Mouse (Mus musculus) spleen, adult 2 months (tissue): Measurements from ENCODE around the gene Pbld2.

Experiments
- CTCF ChIP-seq: fragments of 200-500 bp; IDR thresholded peaks from 2 replicates; pipeline ENCODE4 v1.5.1; 2011; ENCODE audit warnings: mild to moderate bottlenecking, inconsistent platforms; ENCODE audit not compliant: insufficient read depth, insufficient read length, insufficient replicate concordance; ENCODE audit errors: extremely low read depth
- POLR2A ChIP-seq: fragments of 200-500 bp; IDR thresholded peaks from 2 replicates; pipeline ENCODE4 v1.6.1; 2011; ENCODE audit warnings: low read depth, low read length, inconsistent platforms

- TF ChIP-seq POLR2A = no peak
- no peak for TF ChIP-seq CTCF
Measured at GRCm38 (mm10) chr10:63096757-63097156, 72.6 kb downstream of the Pbld2 start.
